Mouse (Mus musculus): ENCODE data around the gene Magi3. TPM values are rescaled to one million over a fixed set of nuclear protein-coding genes. Genes with fewer than 3 reads are reported as not detected.

Magi3 gene
- polyA plus RNA-seq, 1 experiment from 2014 or later = 2.0 TPM

GRCm38 (mm10) chr3:104142376-104142775, 77.8 kb downstream of the Magi3 start:
- Histone ChIP-seq H3K4me3 (ENCODE audit: inconsistent target) (no peak overlapping the region), H3K79me2 (ENCODE audit: inconsistent target) (no peaks in the 10 kb centered on the region), H3K27ac (no peak overlapping the region), H3K36me3 (ENCODE audit: inconsistent target) (no peaks in the 10 kb centered on the region)
- 91% methylated on average over 4 of the region's 4 CpGs for WGBS (ENCODE audit: missing documents)

GRCm38 (mm10) chr3:104138953-104139450, 81.2 kb downstream of the Magi3 start:
- 94% methylated on average over 4 of the region's 4 CpGs for WGBS (ENCODE audit: missing documents)
- H3K36me3 ChIP-seq (ENCODE audit: inconsistent target) = no peaks in the 10 kb centered on the region
- H3K4me3 ChIP-seq (ENCODE audit: inconsistent target) = no peak overlapping the region
- no peaks in the 10 kb centered on the region for H3K79me2 ChIP-seq (ENCODE audit: inconsistent target)
- H3K27ac ChIP-seq = no peak overlapping the region

DNA sequence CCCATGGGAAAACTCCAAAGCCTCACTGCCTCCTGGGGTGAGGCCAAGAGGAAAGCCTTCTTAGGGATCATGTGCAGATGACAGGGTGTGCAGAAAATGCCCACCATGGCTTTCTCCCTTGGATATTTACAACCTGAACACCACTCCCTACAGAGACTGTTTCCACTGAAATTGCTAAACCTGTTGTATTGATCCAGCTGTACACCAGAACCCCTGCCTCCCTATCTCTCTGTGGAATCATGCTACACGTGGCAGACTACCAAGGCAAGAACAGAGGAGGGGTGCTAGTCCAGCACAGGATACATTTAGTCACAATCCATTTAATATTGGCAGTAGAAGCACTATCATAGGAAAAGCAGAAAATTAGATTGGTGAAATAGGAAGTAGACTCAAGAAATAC, 94.5 kb downstream of the Magi3 start:
- no peaks in the 10 kb centered on the region for H3K79me2 ChIP-seq (ENCODE audit: inconsistent target)
- WGBS (ENCODE audit: missing documents) = 94% methylated on average over 1 of the region's 1 CpGs
- H3K27ac ChIP-seq = no peak overlapping the region
- H3K36me3 ChIP-seq (ENCODE audit: inconsistent target) = no peaks in the 10 kb centered on the region
- H3K4me3 ChIP-seq (ENCODE audit: inconsistent target) = no peak overlapping the region

DNA sequence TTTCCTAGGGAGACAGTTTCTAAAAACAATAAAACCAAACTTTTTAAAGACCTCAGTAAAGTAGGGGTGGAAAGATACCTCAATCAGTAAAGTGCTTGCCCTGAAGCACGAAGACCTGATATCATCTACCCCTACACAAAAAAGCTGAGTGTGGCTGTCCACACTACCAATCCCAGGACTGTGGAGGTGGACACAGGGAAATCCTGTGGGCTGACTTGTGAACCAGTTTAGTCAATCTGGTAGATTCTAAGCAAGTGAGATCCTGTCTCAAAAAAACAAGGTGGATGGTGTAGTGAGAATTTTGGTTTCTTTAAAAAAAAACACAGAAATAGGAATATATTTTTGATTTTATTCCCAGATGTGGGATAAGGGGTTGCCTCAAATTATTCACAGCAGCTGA, 96.3 kb downstream of the Magi3 start:
- WGBS (ENCODE audit: missing documents) = 85% methylated on average over 1 of the region's 1 CpGs

GRCm38 (mm10) chr3:104109478-104109877, 110.7 kb downstream of the Magi3 start:
- no peak overlapping the region for H3K27ac ChIP-seq
- WGBS (ENCODE audit: missing documents) = 97% methylated on average over 3 of the region's 3 CpGs
- no peaks in the 10 kb centered on the region for H3K36me3 ChIP-seq (ENCODE audit: inconsistent target)
- no peaks in the 10 kb centered on the region for H3K79me2 ChIP-seq (ENCODE audit: inconsistent target)
- H3K4me3 ChIP-seq (ENCODE audit: inconsistent target) = no peak overlapping the region

More for the DNA sequence above, 96.3 kb downstream of the Magi3 start:
- no peak overlapping the region for H3K4me3 ChIP-seq (ENCODE audit: inconsistent target)
- no peak overlapping the region for H3K27ac ChIP-seq
- H3K79me2 ChIP-seq (ENCODE audit: inconsistent target) = no peaks in the 10 kb centered on the region
- H3K36me3 ChIP-seq (ENCODE audit: inconsistent target) = no peaks in the 10 kb centered on the region

DNA sequence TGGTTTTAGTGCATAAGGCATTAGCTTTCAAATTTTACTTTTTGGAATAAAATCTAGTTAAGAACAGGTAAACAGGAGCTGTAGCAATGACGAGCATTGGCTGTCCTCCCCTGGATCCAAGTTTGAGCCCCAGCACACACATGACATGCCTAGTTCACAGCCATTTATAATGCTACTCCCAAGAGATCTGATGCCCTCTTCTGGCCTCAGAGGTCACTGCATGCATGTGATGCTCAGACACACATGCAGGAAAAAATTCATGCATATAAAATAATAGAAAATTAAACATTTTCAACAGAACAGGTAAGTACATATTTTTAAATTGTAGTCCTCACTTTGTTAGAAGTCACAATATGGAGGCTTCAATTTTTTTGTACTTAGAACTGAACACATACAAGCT, 115.2 kb downstream of the Magi3 start:
- WGBS (ENCODE audit: missing documents) = 30% methylated on average over 1 of the region's 1 CpGs
- Histone ChIP-seq H3K36me3 (ENCODE audit: inconsistent target) (no peaks in the 10 kb centered on the region), H3K27ac (no peak overlapping the region), H3K79me2 (ENCODE audit: inconsistent target) (no peaks in the 10 kb centered on the region), H3K4me3 (ENCODE audit: inconsistent target) (no peak overlapping the region)

DNA sequence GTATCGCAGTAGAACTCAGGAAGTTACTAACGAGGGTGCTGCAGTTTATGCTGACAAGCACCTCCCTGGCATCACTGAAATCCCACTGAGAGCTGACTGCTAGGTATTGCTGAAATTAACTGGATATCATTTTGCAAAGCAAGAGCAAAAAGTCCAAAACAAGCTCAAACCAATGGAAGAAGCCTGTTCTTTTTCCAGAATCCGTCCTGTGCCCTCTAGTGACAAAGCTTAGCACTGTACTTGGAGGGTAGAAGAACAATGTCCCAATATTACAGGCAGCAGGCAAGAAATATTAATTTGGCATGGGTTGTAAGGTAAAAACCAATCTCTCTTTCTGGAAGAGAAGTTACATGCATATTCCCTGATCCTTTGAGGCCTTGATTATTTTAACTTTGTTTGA, 118.5 kb downstream of the Magi3 start:
- 86% methylated on average over 3 of the region's 3 CpGs for WGBS (ENCODE audit: missing documents)
- Histone ChIP-seq H3K36me3 (ENCODE audit: inconsistent target) (no peaks in the 10 kb centered on the region), H3K79me2 (ENCODE audit: inconsistent target) (no peaks in the 10 kb centered on the region), H3K27ac (no peak overlapping the region), H3K4me3 (ENCODE audit: inconsistent target) (no peak overlapping the region)

- H3K36me3 ChIP-seq (ENCODE audit: inconsistent target) = no peaks in the 10 kb centered on the region
- H3K27ac ChIP-seq = no peak overlapping the region
- H3K79me2 ChIP-seq (ENCODE audit: inconsistent target) = no peaks in the 10 kb centered on the region
- H3K4me3 ChIP-seq (ENCODE audit: inconsistent target) = no peak overlapping the region
These were observed 118.9 kb downstream of the Magi3 start for GRCm38 (mm10) chr3:104101249-104101648.

DNA sequence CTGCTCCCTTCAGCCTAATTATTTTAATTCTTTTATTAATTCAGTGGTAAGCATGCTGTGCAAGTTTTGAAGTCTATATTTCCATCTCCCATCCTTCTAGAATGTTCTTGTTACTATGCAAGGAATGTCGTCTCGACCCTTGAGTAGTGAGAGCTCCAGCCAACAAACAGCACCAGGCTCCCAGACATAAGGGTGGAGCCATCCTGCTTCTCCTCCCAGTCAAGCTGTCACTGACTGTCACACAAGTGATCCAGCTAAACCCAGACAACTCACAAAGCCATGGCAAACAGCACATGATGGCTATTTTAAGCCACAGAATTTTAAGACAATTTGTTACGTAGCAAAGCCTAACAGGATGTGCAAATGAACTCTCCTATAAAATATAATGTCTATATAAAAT, 124.2 kb downstream of the Magi3 start:
- whole genome bisulfite sequencing (ENCODE audit: missing documents) = 94% methylated on average over 3 of the region's 3 CpGs
- H3K36me3 ChIP-seq (ENCODE audit: inconsistent target) = no peaks in the 10 kb centered on the region
- no peaks in the 10 kb centered on the region for H3K79me2 ChIP-seq (ENCODE audit: inconsistent target)
- H3K4me3 ChIP-seq (ENCODE audit: inconsistent target) = no peak overlapping the region
- H3K27ac ChIP-seq = no peak overlapping the region

DNA sequence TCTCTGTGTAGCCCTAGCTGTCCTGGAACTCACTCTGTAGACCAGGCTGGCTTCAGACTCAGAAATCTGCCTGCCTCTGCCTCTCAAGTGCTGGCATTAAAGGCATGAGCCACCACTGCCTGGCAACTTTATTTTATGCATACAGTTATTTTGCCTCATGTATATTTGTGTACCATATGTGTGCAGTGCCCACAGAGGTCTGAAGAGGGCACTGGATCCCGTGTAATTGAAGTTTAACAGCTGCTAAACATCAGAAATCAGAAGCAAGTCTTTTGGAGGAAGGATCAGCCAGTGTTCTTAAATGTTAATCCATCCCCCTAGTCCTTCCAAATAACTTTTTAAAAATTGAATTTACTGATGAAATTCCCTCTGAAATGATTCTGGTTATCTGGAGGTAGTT, 125.5 kb downstream of the Magi3 start:
- Histone ChIP-seq H3K36me3 (ENCODE audit: inconsistent target) (no peaks in the 10 kb centered on the region), H3K27ac (no peak overlapping the region), H3K4me3 (ENCODE audit: inconsistent target) (no peak overlapping the region), H3K79me2 (ENCODE audit: inconsistent target) (no peaks in the 10 kb centered on the region)
- 75% methylated on average over 1 of the region's 1 CpGs for WGBS (ENCODE audit: missing documents)

DNA sequence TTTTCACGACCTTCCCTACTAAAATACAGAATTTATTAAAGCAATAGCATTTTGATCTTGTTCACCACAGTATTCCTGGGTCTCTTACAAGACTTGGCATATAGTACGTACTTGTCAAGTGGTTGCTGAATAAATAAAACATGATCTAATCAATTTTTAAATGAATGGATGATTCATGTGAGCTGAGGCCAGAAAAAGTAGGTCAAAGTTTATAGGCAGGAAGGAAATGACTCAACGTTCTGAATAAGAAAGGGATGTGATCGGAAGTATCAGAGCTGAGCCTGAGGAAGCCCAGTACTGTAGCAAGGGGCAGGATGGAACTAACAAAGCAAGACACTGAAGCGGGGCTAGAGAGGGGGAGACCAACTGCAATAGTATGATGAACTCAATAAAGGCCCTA, 127.4 kb downstream of the Magi3 start:
- no peak overlapping the region for H3K4me3 ChIP-seq (ENCODE audit: inconsistent target)
- H3K79me2 ChIP-seq (ENCODE audit: inconsistent target) = no peaks in the 10 kb centered on the region
- no peaks in the 10 kb centered on the region for H3K36me3 ChIP-seq (ENCODE audit: inconsistent target)
- 54% methylated on average over 5 of the region's 5 CpGs for WGBS (ENCODE audit: missing documents)
- no peak overlapping the region for H3K27ac ChIP-seq

- WGBS (ENCODE audit: missing documents) = 100% methylated on average over 1 of the region's 1 CpGs
- Histone ChIP-seq H3K36me3 (ENCODE audit: inconsistent target) (no peaks in the 10 kb centered on the region), H3K79me2 (ENCODE audit: inconsistent target) (no peaks in the 10 kb centered on the region), H3K27ac (no peak overlapping the region), H3K4me3 (ENCODE audit: inconsistent target) (no peak overlapping the region)
These were observed 138.1 kb downstream of the Magi3 start for GRCm38 (mm10) chr3:104082031-104082430.

DNA sequence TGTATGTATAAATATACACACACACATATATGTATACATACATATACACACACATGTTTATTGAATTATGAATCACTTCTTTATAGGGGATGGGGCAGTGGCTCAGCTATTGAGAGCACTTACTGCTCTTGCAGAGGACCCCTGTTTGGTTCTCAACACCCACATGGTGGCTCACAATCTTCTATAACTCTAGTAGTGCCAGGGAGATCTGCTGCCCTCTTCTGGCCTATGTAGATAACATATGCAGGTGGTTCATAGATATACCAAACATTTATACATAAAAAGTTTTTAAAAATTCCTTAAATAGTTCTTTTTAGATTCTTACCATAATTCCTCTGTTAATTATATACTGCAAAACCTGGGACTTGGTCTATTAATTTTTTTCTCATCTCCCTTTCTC, 141.4 kb downstream of the Magi3 start:
- H3K79me2 ChIP-seq (ENCODE audit: inconsistent target) = no peaks in the 10 kb centered on the region
- no peak overlapping the region for H3K4me3 ChIP-seq (ENCODE audit: inconsistent target)
- no peak overlapping the region for H3K27ac ChIP-seq
- H3K36me3 ChIP-seq (ENCODE audit: inconsistent target) = no peaks in the 10 kb centered on the region

GRCm38 (mm10) chr3:104069395-104069794, 150.8 kb downstream of the Magi3 start:
- H3K79me2 ChIP-seq (ENCODE audit: inconsistent target) = no peaks in the 10 kb centered on the region
- H3K36me3 ChIP-seq (ENCODE audit: inconsistent target) = no peaks in the 10 kb centered on the region
- no peak overlapping the region for H3K27ac ChIP-seq
- H3K4me3 ChIP-seq (ENCODE audit: inconsistent target) = no peak overlapping the region

GRCm38 (mm10) chr3:104059001-104059622, 161.1 kb downstream of the Magi3 start:
- no peaks in the 10 kb centered on the region for H3K79me2 ChIP-seq (ENCODE audit: inconsistent target)
- no peak overlapping the region for H3K4me3 ChIP-seq (ENCODE audit: inconsistent target)
- no peak overlapping the region for H3K27ac ChIP-seq
- 94% methylated on average over 6 of the region's 6 CpGs for WGBS (ENCODE audit: missing documents)
- no peaks in the 10 kb centered on the region for H3K36me3 ChIP-seq (ENCODE audit: inconsistent target)

DNA sequence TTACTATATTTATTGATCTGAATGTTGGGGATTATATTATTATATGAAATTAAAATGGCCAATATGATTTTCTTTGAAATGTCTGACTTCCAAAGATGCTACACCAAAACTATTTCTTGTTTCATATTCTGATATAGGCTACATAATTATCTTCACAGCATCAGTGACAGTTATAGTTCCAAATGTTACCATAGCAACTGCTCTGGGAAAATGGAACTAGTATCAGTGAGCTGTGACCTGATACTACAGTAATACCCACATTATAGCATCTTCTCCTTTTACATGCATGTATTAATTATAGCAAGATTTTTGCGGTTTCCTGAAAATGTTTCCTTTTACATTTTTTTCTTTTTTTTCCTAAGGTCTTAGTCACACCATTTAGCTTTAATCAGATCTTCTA, 187.4 kb downstream of the Magi3 start:
- H3K27ac ChIP-seq = no peak overlapping the region
- no peaks in the 10 kb centered on the region for H3K36me3 ChIP-seq (ENCODE audit: inconsistent target)
- WGBS (ENCODE audit: missing documents) = 71% methylated on average over 1 of the region's 1 CpGs
- no peaks in the 10 kb centered on the region for H3K79me2 ChIP-seq (ENCODE audit: inconsistent target)
- H3K4me3 ChIP-seq (ENCODE audit: inconsistent target) = no peak overlapping the region

All from macrophage (primary cell).